Mouse (Mus musculus) spleen, embryonic (tissue): ENCODE results near the gene Rgs16.

ENCODE experiments used
- CTCF ChIA-PET: fragments of 350-600 bp; sonication (Branson Sonifier 250); formaldehyde crosslinking; loops from one replicate; lab custom pipeline; 2022; lab: Charles Lee

The Rgs16 gene

DNA sequence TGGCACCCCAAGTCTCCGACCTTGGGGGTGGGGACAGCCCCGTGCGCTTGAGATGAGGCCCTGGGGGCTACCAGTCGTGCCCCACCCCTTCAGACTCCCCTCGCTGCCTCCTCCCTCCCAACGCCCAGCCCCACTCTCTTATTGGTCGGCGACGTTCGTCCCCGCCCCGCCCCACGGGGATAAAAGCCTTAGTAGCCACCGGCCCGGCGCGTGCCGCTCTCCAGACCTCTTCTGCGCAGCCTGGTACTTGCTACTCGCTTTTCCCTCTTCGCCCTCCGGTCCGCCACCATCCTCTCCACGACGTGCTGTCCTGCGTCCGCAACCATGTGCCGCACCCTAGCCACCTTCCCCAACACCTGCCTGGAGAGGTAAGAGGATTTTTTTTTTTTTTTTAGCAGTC lies at the start of gene Rgs16:
Rgs16 (plus strand) TSS at position 205 of the 400 bp plus-strand sequence.
- CTCF ChIA-PET, result interaction anchor here (0.7 kb wide), 1 partner anchor 1880 kb away, joined by 5 read pairs; no protein-coding TSS in a partner anchor

GRCm38 (mm10) chr1:153692526-153692925 lies 47.6 kb upstream of the Rgs16 start:
- CTCF ChIA-PET, result no interaction called here

- CTCF ChIA-PET, result no interaction called here
Measured at GRCm38 (mm10) chr1:153694372-153695120, 45.6 kb upstream of the Rgs16 start.

DNA sequence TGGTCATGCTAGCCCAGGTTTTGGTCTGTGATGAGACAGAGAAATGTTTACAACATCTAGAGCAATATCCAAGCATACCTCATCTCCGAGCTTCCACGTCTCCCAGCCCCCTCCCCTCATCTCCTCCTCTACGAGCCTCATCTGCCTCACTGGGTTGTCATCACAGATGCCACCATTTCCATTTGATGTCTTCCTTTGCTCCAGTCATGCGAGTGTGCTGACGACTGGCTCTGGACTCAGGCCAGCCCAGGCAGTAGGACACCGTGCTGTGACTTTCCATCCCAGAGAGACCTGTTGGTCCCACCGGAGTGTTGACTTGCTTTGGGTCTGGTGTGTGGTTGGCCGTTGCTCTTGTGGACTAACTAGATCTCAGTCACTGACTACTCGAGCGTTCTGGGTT lies 44.8 kb upstream of the Rgs16 start:
- CTCF ChIA-PET, result interaction anchor here (0.6 kb wide), 1 partner anchor 25 kb away, joined by 8 read pairs; no protein-coding TSS in a partner anchor

GRCm38 (mm10) chr1:153696093-153696492 lies 44.1 kb upstream of the Rgs16 start:
- CTCF ChIA-PET, result no interaction called here

DNA sequence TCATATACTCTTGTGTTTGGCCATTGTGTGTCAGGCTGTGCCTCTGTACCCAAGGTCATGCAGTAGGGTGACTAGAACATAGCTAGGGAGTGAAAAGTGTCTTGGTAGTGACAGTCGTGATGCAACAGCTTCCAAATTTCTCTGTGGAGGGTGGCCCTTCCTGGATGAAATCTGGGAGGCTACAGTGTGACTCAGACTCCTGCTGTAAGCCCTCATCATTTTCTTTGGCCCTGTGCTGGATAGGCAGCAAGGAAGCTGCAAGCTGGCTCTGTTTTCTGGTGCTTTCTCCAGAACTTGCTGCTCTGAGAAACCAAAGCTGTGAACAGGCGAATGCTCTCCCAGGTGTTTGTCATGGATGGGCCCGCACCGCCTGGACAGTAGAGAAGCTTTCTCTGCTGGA lies 43.6 kb upstream of the Rgs16 start:
- CTCF ChIA-PET, result no interaction called here

DNA sequence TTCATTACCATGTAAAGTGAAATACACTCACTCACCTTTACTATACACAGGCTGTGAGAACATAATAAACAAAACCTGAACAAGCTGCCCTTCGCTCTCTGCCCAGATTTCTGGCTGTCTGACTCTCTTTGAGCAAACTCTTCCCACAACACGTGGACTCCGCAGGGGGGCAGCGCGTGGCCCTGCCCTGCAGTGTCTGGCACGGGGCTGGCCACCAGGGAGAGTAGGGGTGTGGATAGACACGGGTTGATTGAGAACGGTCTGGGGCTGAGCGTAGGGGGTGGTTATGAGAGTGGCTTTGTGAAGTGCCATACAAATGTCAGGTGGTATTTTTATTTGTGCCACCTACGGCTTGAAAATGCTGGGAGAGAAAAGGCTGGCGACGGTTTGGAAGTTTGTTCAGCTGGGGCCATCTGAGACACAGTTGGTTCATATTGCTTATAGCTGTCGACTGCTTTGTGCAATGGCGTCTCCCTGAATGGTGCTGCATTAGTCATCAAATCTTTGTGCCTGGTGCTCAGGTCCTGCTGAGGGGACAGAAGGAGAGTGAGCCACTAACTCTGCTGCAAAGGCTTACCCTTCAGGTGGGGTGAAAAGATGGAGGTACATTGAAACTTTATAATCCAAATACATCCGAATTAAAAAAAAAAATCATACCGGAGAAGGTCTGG lies 42.4 kb upstream of the Rgs16 start:
- CTCF ChIA-PET, result no interaction called here

DNA sequence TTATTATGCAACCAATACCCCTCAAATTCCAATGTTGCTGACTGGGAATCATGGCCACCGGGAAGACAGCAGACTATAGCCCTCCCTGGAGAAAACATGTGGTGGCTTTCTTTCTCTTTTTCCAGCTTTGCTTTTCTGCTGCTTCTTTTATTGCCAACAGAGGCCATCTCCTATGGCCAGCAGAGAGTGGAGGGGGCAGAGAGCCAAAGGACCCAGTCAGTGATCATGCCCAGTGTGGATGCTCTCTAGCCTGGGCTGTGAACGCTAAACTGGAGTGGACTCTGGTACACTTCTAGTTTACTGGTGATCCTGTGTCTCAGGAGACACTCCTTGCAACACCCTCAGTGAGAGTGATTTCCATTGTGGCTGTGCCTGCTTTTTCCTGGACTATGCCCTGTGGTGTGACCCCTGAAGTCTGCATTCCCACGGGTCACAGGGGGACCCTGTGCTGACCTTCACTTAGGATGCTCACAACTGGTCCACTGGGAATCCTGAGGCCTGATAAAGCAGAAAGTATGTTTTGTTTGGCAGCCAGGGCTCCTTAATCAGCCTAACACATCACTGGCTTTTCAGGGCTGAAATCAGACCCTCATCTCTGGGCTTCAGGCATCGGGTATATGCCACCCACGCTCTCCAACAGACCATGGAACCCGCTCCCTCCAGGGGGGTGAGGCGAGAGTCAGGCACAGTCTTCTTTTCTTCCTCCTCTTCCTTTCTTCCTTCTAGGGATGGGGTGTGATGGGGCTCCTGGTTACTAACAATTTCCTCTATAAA lies 41.7 kb upstream of the Rgs16 start:
- CTCF ChIA-PET, result no interaction called here

GRCm38 (mm10) chr1:153700448-153701063 lies 39.6 kb upstream of the Rgs16 start:
- CTCF ChIA-PET, result no interaction called here

DNA sequence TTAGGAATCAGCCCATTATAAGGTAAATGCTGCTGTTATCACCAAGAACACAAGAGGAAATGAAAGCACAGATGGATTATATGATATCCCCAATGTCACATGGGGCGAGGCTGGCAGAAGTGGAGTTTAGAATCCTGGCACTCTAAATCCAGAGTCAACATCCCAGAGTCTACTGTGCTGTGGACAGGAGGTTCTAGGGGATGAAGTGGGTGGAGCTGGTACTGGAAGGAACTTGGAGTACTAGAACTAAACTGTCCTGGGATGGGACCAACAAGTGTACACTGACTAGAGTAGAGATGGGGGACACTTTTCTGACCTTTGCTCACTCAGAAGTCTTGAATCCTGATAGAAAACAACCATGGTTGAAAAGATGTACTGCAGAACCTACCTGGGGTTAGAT lies 38.7 kb upstream of the Rgs16 start:
- CTCF ChIA-PET, result no interaction called here

GRCm38 (mm10) chr1:153702166-153702852 lies 37.8 kb upstream of the Rgs16 start:
- CTCF ChIA-PET, result no interaction called here

- CTCF ChIA-PET, result no interaction called here
Measured at GRCm38 (mm10) chr1:153702853-153703410, 37.2 kb upstream of the Rgs16 start.

GRCm38 (mm10) chr1:153703445-153703991 lies 36.6 kb upstream of the Rgs16 start:
- CTCF ChIA-PET, result no interaction called here

DNA sequence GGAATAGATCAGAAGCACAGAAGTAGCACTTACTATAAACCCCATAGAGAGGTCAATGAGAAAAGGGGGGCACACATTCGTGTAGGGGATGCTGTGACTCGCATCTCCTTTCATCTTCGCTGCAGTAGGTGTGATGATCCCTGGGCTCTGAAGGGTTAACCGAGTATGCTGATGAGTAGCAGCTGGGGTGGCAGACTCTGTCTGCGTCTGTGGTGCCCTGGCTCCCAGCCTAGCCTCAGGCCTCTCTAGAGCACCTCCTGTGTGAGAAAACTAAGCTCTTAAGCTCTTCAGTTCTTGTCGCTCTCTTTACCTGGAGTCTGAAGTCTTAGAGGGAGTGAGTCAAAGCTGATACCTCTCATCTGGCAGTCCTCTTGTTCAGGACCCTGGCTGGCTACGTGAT lies 36.0 kb upstream of the Rgs16 start:
- CTCF ChIA-PET, result no interaction called here

- CTCF ChIA-PET, result no interaction called here
Measured at GRCm38 (mm10) chr1:153704996-153705395, 35.2 kb upstream of the Rgs16 start.

DNA sequence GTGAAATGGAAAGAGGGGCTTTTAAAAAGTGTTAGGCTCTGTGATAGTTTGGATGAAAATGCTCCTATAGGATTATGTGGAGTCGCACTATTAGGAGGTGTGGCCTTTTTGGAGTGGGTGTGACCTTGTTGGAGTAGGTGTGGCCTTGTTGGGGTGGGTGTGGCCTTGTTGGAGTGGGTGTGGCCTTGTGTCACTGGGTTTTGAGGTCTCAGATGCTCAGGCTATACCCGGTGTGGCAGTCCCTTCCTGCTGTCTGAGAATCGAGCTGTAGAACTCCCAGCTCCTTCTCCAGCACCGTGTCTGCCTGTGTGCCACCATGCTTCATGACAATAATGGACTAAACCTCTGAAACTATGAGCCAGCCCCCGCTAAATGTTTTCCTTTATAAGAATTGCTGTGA lies 31.5 kb upstream of the Rgs16 start:
- CTCF ChIA-PET, result no interaction called here

- CTCF ChIA-PET, result no interaction called here
Measured at GRCm38 (mm10) chr1:153709451-153709850, 30.7 kb upstream of the Rgs16 start.

GRCm38 (mm10) chr1:153711544-153712262 lies 28.4 kb upstream of the Rgs16 start:
- CTCF ChIA-PET, result interaction anchor here (0.5 kb wide), 1 partner anchor 149 kb away, joined by 3 read pairs; no protein-coding TSS in a partner anchor

DNA sequence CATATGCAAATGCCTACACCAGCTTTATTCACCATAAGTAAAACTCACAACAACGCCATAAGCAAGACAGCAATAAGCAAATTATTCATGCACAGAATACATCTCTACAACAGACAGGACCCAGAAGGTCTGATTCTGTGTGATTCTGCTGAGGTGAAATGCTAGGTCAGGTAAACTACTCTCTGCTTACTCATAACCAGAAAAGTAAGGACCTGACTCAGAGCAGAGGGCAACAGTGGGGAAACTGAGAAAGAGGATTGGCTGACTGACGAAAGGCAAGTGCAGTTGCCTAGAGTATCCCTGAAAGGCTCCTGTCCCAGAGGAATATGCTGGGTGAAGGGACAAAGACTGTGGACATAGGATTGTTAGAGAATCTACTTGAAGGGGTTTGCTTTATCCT lies 27.5 kb upstream of the Rgs16 start:
- CTCF ChIA-PET, result no interaction called here

GRCm38 (mm10) chr1:153717990-153718389 lies 22.2 kb upstream of the Rgs16 start:
- CTCF ChIA-PET, result interaction anchor here (0.5 kb wide), 1 partner anchor 17 kb away, joined by 9 read pairs; no protein-coding TSS in a partner anchor
